Mouse (Mus musculus) spleen, adult 2 months (tissue): ENCODE data around the gene Prkag1.

ENCODE experiments used
- CTCF ChIP-seq: fragments of 200-500 bp; IDR thresholded peaks from 2 replicates; pipeline ENCODE4 v1.5.1; 2011; ENCODE audit warnings: mild to moderate bottlenecking, inconsistent platforms; ENCODE audit not compliant: insufficient read depth, insufficient read length, insufficient replicate concordance; ENCODE audit errors: extremely low read depth
- POLR2A ChIP-seq: fragments of 200-500 bp; IDR thresholded peaks from 2 replicates; pipeline ENCODE4 v1.6.1; 2011; ENCODE audit warnings: low read depth, low read length, inconsistent platforms

DNA sequence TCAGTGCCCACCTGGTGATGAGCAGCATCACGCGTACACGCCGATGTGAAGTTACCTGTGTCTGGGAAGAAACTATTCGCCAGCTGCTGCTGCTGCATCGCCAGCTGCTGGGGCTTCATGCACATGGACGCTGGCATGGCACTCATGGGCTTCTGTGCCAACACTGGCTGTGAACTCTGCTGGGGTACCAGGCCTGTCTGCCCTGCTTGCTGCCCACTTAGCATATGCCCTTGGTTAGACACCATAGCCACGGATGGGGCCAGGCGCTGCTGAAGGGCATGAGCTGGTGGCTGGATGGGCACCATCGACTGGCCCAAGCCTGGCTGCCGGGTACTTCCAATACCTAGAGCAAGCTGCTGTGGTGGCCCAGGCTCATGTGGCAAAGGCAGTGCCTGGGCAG, 17.8 kb upstream of the Prkag1 start:
- TF ChIP-seq CTCF = no peak
- TF ChIP-seq POLR2A = no peak
